Mouse (Mus musculus): ENCODE results near the gene Gm38431.

The Gm38431 gene

DNA sequence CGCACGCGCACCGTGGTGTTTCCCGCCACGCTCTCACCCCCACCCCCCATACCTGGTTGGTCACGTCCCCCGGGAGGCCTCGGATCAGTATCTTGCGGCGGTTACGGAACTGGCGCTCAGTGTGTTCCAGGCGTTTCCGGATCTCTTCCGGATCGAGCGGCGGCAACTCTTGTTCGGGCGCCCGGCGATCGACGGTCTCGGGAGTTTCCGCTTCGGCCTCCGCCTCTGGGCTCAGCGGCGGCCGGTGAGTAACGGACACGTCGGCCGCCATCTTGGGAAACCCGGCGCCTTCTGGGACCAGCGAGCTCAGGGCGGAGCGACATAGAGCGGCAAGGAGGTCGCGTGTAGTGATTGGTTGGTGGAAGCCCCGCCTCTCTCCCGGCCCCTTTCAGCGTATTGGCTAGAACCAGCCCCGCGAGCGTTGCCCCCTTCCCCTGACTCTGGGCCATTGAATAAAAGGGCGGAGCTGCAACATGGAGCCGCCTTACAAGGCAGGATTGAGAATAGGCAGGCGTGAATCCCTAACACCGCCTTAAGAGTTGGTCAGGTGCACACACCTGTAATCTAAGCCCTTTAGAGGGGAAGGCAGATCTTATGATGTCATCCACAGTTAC, at the start of gene Gm38431, which contains the start of gene Raver1:
Gene Gm38431 (minus strand): TSS at position 291 of the 614 bp plus-strand sequence.
Gene Raver1 (minus strand): TSS at position 302 of the 614 bp plus-strand sequence.
- peak; percentile 96 for DNase-seq (ENCODE audit: low read depth, low spot score)

- DNase-seq (ENCODE audit: low read depth, low spot score), result no peak
Measured at GRCm38 (mm10) chr9:21138386-21138785, 46.6 kb upstream of the Gm38431 start.

- DNase-seq (ENCODE audit: low read depth, low spot score), result peak; percentile 68
Measured at GRCm38 (mm10) chr9:21137229-21137628, 45.4 kb upstream of the Gm38431 start.

GRCm38 (mm10) chr9:21136401-21136800, 44.6 kb upstream of the Gm38431 start:
- no peak for DNase-seq (ENCODE audit: low read depth, low spot score)

- DNase-seq (ENCODE audit: low read depth, low spot score), result no peak
Measured at GRCm38 (mm10) chr9:21135941-21136381, 44.2 kb upstream of the Gm38431 start.

DNA sequence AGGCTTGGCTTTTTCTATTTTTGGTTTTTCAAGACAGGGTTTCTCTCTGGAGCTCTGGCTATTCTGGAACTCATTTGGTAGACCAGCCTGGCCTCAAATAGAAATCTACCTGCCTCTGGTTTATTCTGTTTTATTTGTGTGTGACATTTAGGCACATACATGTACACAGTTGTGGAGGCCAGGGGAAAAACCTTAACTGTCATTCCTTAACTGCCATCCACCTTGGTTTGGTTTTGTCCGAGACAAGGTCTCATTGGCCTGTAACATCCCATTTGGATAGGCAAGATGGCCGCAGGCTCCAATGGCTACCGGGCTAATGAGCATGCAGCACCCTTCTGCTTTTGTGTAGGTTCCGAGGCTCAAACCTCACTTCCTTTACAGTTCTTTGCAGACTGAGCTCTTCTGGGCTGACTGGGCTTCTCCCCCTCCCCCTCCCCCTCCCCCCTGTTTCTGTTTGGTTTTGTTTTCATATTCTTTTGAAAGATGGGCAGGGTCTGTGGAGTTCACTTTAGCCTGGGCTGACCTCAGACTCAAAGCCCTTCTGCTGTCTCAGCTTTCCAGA, 43.6 kb upstream of the Gm38431 start:
- no peak for DNase-seq (ENCODE audit: low read depth, low spot score)

GRCm38 (mm10) chr9:21134595-21135328, 43.0 kb upstream of the Gm38431 start:
- DNase-seq (ENCODE audit: low read depth, low spot score), result no peak

DNA sequence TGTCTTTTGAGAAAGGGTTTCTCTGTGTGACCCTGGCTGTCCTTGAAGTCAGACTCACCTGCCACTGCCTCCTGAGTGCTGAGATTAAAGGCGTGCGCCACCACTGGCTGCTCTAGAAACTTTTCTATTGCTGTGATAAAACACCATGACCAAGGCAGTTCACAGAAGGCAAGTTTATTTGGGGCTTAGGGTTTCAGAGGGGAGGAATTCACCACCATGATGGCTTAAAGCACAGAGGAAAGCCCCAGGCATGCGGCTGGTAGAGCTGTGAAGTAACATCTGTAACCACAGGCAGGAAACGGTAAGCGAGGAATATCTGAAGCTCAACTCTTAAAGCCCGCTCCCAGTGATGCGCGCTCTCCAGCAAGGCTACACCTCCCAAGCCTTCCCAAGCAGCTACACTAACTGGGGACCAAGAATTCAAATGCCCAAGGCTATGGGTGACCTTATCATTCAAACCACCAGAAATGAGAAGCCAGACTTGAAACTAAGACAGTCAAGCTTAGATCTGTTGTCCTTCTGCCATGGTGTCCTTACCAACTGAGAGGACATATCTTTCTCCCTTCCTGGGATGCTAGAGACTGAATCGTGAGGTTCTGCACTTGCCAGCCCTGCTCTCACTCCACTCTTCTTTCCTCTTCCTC, 41.4 kb upstream of the Gm38431 start:
- no peak for DNase-seq (ENCODE audit: low read depth, low spot score)

DNA sequence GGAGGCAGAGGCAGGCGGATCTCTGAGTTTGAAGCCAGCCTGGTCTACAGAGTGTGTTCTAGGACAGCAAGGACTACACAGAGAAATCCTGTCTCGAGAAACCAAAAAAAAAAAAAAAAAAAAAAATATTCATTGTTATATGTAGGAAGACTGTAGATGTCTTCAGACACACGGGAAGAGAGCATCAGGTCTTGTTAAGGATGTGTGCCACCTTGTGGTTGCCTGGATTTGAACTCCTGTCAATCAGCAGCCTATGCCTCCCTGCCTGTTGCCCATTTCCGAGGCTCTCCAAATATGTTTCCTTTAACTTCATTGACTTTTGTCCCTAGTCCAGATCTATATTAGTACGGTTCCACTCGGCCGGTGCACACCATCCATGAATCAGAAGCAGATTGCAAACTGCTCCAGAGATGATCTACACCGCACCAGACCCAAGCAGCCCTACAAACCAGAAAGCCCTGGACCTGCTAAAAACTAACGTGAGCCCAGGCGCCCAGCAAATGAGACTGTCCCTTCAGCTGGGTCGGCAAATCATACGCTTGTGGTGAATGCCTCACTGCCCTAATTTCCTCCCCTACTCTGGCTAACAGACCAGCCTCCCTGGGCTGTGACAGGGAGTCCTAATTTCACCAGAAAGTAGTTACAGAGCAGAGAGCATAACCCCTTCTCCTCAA, 40.4 kb upstream of the Gm38431 start:
- DNase-seq (ENCODE audit: low read depth, low spot score), result no peak

GRCm38 (mm10) chr9:21131059-21131956, 39.5 kb upstream of the Gm38431 start, which contains the start of gene Tyk2:
Gene Tyk2, minus strand, starts transcription at chr9:21131243.
- DNase-seq (ENCODE audit: low read depth, low spot score), result peak; percentile 60

- DNase-seq (ENCODE audit: low read depth, low spot score), result no peak
Measured at GRCm38 (mm10) chr9:21126259-21126627, 34.4 kb upstream of the Gm38431 start.

DNA sequence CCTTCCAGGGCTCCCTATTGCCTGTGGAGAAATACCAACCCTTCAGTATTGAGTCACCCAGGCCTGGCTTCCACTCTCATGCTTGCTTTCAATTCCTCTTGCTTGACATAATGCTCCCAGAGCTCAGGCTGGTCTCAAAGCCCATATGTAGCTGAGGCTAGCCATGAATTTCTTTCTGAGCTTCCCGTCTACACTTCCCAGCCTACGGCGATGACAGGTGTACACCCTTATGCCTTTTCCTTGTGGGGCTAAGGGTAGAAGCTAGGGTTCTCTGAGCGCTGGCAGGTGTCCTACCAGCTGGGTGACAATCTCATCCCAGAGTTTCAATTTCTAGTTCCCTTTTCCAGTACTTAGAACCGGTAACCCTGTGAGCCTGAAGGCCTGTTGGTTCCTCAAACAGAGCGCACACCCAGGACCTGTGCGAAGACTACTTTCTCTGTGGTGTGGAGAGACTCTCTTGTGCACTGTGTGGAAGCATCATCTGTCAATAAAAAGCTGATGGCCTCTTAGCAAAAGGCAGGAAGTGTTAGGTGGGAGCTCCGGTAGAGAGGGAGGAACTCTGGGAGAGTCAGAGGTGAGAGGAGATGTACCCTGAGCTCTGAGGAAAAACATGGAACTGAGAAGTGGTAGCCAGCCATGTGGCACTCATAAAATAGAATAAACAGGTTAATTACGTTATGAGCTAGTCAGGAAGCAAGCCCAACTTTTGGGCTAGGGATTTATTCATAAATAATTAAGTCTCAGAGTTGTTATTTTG, 33.9 kb upstream of the Gm38431 start:
- DNase-seq (ENCODE audit: low read depth, low spot score), result no peak

- no peak for DNase-seq (ENCODE audit: low read depth, low spot score)
Measured at GRCm38 (mm10) chr9:21124837-21125236, 33.0 kb upstream of the Gm38431 start.

- DNase-seq (ENCODE audit: low read depth, low spot score), result no peak
Measured at GRCm38 (mm10) chr9:21121483-21121882, 29.7 kb upstream of the Gm38431 start.

DNA sequence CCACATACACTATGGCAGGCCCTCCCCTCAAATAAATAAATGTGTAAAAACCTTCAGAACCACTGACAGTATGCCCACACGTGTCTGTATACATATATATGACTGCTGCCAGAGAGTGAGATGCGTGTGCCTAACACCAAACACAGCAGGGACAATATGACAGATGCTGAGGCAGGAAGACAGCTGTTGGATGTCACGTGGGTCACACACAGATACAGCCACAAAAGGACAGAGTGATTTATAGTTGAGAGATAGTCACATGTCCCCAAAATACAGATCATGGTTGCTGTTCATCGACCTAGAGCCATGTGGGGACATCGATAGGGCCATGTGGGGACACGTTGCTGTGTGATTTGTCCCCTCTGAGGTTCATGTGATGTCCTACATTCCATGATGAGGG, 25.3 kb upstream of the Gm38431 start:
- DNase-seq (ENCODE audit: low read depth, low spot score), result no peak

DNA sequence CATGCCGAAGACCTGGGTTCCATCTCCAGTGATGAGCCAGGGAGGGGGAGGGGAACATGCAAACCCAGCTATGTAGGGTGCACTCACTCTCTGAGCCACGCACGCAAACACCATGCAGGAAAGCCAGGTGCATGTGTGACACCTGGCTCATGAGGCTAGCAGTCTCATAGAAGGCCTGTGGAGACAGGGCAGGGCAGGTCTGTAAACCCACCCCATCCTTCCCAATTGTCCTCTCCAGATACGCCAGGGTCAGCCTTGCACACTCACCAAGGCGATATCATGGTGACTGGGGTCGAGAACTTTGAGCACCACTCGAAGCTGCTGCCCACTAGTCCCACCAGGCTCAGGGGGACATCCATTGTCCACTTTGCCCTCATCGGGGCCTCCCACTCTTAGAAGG, 23.3 kb upstream of the Gm38431 start:
- no peak for DNase-seq (ENCODE audit: low read depth, low spot score)

DNA sequence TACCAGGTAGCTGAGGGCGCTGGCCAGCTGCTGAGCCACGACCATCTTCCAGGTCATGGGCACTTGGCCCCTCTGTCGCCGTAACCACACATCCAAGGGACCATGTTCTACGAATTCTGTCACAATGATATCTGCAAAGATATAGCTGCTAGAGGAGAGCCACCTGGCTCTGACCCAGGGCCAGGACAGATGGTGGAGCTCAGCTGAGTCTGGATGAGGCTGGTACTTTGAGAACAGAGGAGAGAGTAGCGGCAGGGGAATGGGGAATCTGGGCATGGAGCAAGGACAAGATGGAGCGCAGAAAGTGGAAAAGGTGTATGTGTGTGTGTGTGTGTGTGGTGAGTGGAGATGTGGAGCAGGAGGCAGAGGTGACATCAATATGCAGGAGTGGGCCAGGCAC, 22.4 kb upstream of the Gm38431 start:
- no peak for DNase-seq (ENCODE audit: low read depth, low spot score)

GRCm38 (mm10) chr9:21113751-21114150, 22.0 kb upstream of the Gm38431 start:
- DNase-seq (ENCODE audit: low read depth, low spot score), result no peak

DNA sequence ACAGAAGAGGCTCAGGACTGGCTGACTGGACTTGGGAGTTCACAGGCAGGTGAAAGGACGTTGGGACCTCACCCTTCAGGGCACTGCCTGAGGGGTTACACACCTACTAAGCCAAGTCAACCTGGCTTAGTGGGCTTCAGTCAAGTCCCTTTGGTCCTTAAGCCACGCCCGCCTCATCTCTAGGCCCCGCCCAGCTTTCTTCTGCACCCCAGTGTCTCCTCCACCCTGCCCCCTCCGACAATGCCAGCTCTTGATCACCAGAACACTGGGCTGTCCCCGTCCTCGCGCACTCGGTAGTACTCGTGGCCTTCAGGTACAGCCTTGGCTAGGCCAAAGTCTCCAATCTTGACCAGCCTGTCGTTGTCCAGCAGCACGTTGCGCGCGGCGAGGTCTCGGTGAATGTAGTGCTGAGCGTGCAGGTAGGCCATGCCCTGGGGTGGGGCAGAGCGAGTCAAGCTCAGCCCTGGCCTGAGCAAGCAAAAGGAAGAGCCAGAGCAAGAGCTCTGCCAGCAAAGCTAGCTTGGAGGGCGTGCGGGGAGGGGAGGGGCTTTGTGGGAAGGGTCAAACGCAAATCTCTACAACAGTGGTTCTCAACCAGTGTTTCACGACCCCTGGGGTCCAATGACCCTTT, 15.9 kb upstream of the Gm38431 start:
- no peak for DNase-seq (ENCODE audit: low read depth, low spot score)

Data from c-Kit-negative CD71-positive TER-119-positive erythroid progenitor cells, embryonic 14.5 days (primary cell).